Mouse (Mus musculus) T-helper 17 cell (primary cell): Measurements from ENCODE around the gene Nup107.

Experiments
- in situ Hi-C, 2 experiments: fragments of 300-600 bp; cut with MboI, MseI; formaldehyde crosslinking; loops; 1 replicate in 1 of 2; 2 replicates in 1 of 2; pipeline ENCODE4 v1.15.1; 2025; ENCODE audit warnings: high pct_unique_total_duplicates in 2 of 2

Gene Nup107

GRCm38 (mm10) chr10:117803870-117804850 lies 11.7 kb upstream of the Nup107 start:
- in situ Hi-C loops = loop anchor here in 1 of 2 experiments (5.0 kb wide), 1 partner anchor 313 kb away; no protein-coding TSS in a partner anchor

- in situ Hi-C loops = loop anchor here in 1 of 2 experiments (5.0 kb wide), 1 partner anchor 315 kb away; no protein-coding TSS in a partner anchor
These were observed 9.4 kb upstream of the Nup107 start for GRCm38 (mm10) chr10:117801886-117802285.

- in situ Hi-C loops = loop anchor here in 1 of 2 experiments (5.0 kb wide), 2 partner anchors 62 to 317 kb away; no protein-coding TSS in a partner anchor
These were observed 7.3 kb upstream of the Nup107 start for GRCm38 (mm10) chr10:117799806-117800205.

- in situ Hi-C loops = loop anchor here in 1 of 2 experiments (5.0 kb wide), 1 partner anchor 64 kb away; no protein-coding TSS in a partner anchor
These were observed 6.0 kb upstream of the Nup107 start for GRCm38 (mm10) chr10:117798436-117799035.

GRCm38 (mm10) chr10:117797684-117798083 lies 5.2 kb upstream of the Nup107 start:
- in situ Hi-C loops = loop anchor here in 1 of 2 experiments (5.0 kb wide), 1 partner anchor 65 kb away; no protein-coding TSS in a partner anchor

GRCm38 (mm10) chr10:117797106-117797505 lies 4.6 kb upstream of the Nup107 start:
- in situ Hi-C loops = loop anchor here in 1 of 2 experiments (5.0 kb wide), 1 partner anchor 65 kb away; no protein-coding TSS in a partner anchor

GRCm38 (mm10) chr10:117796181-117796580 lies 3.7 kb upstream of the Nup107 start:
- in situ Hi-C loops = loop anchor here in 1 of 2 experiments (5.0 kb wide), 1 partner anchor 66 kb away; no protein-coding TSS in a partner anchor

GRCm38 (mm10) chr10:117795206-117795605 lies 2.7 kb upstream of the Nup107 start:
- in situ Hi-C loops = loop anchor here in 1 of 2 experiments (5.0 kb wide), 1 partner anchor 67 kb away; no protein-coding TSS in a partner anchor

- in situ Hi-C loops = no loop called here
These were observed 1.0 kb upstream of the Nup107 start for GRCm38 (mm10) chr10:117793436-117794030.

GRCm38 (mm10) chr10:117791171-117791470 lies 1.4 kb downstream of the Nup107 start:
- in situ Hi-C loops = no loop called here

GRCm38 (mm10) chr10:117790421-117791170 lies 1.9 kb downstream of the Nup107 start:
- in situ Hi-C loops = no loop called here

- in situ Hi-C loops = no loop called here
These were observed 2.5 kb downstream of the Nup107 start for GRCm38 (mm10) chr10:117790011-117790410.

GRCm38 (mm10) chr10:117784646-117785045 lies 7.9 kb downstream of the Nup107 start:
- in situ Hi-C loops = loop anchor here in 1 of 2 experiments (5.0 kb wide), 1 partner anchor 417 kb away; no protein-coding TSS in a partner anchor

- in situ Hi-C loops = loop anchor here in 1 of 2 experiments (5.0 kb wide), 1 partner anchor 417 kb away; no protein-coding TSS in a partner anchor
These were observed 8.6 kb downstream of the Nup107 start for GRCm38 (mm10) chr10:117783786-117784420.

- in situ Hi-C loops = loop anchor here in 1 of 2 experiments (5.0 kb wide), 1 partner anchor 415 kb away; no protein-coding TSS in a partner anchor
These were observed 9.8 kb downstream of the Nup107 start for GRCm38 (mm10) chr10:117782491-117783260.

- in situ Hi-C loops = loop anchor here in 1 of 2 experiments (5.0 kb wide), 1 partner anchor 415 kb away; no protein-coding TSS in a partner anchor
These were observed 10.4 kb downstream of the Nup107 start for GRCm38 (mm10) chr10:117782056-117782455.

- in situ Hi-C loops = loop anchor here in 1 of 2 experiments (5.0 kb wide), 1 partner anchor 414 kb away; no protein-coding TSS in a partner anchor
These were observed 11.3 kb downstream of the Nup107 start for GRCm38 (mm10) chr10:117781021-117781725.

- in situ Hi-C loops = loop anchor here in 1 of 2 experiments (5.0 kb wide), 1 partner anchor 413 kb away; no protein-coding TSS in a partner anchor
These were observed 12.1 kb downstream of the Nup107 start for GRCm38 (mm10) chr10:117780306-117780911.
